Mouse (Mus musculus): ENCODE data around the gene Crhr2.

DNA sequence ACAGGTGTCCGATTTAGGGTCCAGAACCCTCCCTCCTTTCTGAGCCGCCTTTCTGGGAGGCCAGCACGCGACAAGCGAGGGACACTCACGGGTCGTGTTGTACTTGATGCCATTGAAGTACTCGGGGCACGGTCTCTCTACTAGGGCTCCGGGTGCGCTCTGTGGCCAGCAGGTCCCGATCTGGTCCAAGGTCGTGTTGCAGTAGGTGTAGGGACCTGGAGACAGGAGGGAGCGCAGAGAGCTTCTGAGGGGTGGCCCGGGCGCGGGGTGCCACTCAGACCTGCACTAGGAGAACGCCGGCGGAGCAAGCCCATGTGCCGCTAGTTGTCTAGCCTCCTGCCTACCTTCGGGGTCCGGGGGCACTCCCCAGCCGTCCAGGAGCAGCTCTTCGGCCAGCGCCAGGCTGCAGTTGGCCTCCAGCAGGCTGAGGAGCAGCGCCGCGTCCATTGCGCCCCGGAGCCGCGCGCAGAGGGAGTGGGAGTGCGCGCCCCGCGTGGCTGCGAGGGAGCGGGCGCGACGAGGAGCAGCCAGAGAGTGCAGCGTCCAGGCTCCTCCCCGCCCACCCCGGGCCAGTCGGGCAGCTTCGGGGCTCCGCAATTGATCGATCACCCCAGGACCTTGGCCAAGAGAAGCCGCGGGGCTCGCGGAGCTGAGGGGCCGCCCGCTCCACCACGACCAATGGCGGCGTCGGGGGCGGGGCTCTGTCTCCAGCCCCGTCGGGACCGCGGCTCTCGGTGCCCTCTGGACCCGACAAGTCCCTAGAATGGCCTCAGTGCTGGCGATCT lies 15.3 kb downstream of the Crhr2 start:
- TF ChIP-seq CTCF (IDR thresholded peaks at IDR 0.05; ENCODE audit: insufficient read depth, low read length) (no peak), POLR2A (IDR thresholded peaks at IDR 0.05; ENCODE audit: borderline replicate concordance, extremely low read depth, low read depth, low read length) (no peak)
